In the genomic region with DNA sequence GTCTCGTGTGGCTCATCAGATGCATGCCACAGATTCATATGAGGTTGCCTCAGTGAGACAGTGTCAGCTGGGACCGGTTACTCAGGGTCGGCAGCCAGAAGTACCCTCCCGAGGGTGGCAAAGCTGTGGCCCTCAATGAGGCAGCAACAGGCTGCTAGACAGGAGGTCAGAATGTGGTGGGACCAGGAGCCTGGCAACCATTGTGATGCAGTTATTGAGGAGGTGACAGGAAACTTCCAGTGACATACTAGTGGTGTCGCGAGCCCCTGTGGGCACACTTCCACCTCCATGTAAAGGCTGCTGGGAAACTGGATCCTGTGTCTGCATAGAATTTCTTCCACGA, we compare ENCODE assay signal across 8 mouse cellular contexts. TPM values are rescaled to one million over a fixed set of nuclear protein-coding genes. Genes with fewer than 3 reads are reported as not detected.
A peak's percentile ranks its signal among the peaks of the same experiment; 100 is the strongest.
DNase-seq lines count a peak whose midpoint lies in the region; ATAC-seq and TF ChIP-seq lines count a peak whose summit lies in the region.

A gene (plus strand): TSS at position 242 of the 343 bp plus-strand sequence.

- WGBS in hindbrain, embryonic 16.5 days: 34% methylated on average over 7 of the region's 7 CpGs
- WGBS in midbrain, embryonic 13.5 days: 58% methylated on average over 7 of the region's 7 CpGs

- no peak for DNase-seq in heart, adult 18-20 months
- no peak for DNase-seq in heart, adult 11 months
- no peak for DNase-seq in Patski (ENCODE audit: low read depth, low spot score)
- DNase-seq in gastrocnemius, adult 2 months: peak; percentile 17
- no peak for DNase-seq in ovary, postnatal 10 days (ENCODE audit: low spot score)
- no peak for DNase-seq in embryo, embryonic 9.5 days (ENCODE audit: extremely low spot score)

- peak; percentile 24 for ATAC-seq in Patski
- 0 out of 2 replicates have a peak, but pooled peaks have one; percentile 1 for ATAC-seq in hindbrain, embryonic 16.5 days
- no peak for ATAC-seq in midbrain, embryonic 13.5 days

- H3K4me3 ChIP-seq in gastrocnemius, adult 2 months: no peak within 1 kb of the TSS
- H3K4me3 ChIP-seq in hindbrain, embryonic 16.5 days (ENCODE audit: low read length): no peak within 1 kb of the TSS
- H3K4me3 ChIP-seq in midbrain, embryonic 13.5 days (replicated peaks): no peak within 1 kb of the TSS

- peaks cover 30% of the 10 kb centered on the region for H3K4me1 ChIP-seq in hindbrain, embryonic 16.5 days (ENCODE audit: control insufficient read depth, insufficient read depth, low read depth, low read length)
- H3K4me1 ChIP-seq in midbrain, embryonic 13.5 days (replicated peaks): peaks cover 59% of the 10 kb centered on the region

- peak within 1 kb of the TSS; percentile 80 for H3K27ac ChIP-seq in gastrocnemius, adult 2 months
- peak within 1 kb of the TSS; percentile 44; the same call in 1 of the 2 replicates for H3K27ac ChIP-seq in hindbrain, embryonic 16.5 days (ENCODE audit: low read depth, low read length)
- peak within 1 kb of the TSS; percentile 32; the same call in 1 of the 2 replicates for H3K27ac ChIP-seq in midbrain, embryonic 13.5 days

- H3K9ac ChIP-seq in hindbrain, embryonic 16.5 days (ENCODE audit: low read depth, low read length): peak within 1 kb of the TSS; percentile 28; the same call in 1 of the 2 replicates
- H3K9ac ChIP-seq in midbrain, embryonic 13.5 days (replicated peaks): no peak within 1 kb of the TSS

- peaks cover 4% of the 10 kb centered on the region for H3K36me3 ChIP-seq in hindbrain, embryonic 16.5 days (ENCODE audit: control insufficient read depth, insufficient read depth, low read length)
- peaks cover 5% of the 10 kb centered on the region; the same call in 1 of the 2 replicates for H3K36me3 ChIP-seq in midbrain, embryonic 13.5 days

- CTCF ChIA-PET in Patski (lab: Charles Lee): interaction anchor here (0.9 kb wide), 1 partner anchor 11 kb away, joined by 3 read pairs; no protein-coding TSS in a partner anchor

- H3K27me3 ChIP-seq in Patski: no peaks in the 10 kb centered on the region
- H3K27me3 ChIP-seq in hindbrain, embryonic 16.5 days (replicated peaks; ENCODE audit: control insufficient read depth, insufficient read depth, low read length): no peaks in the 10 kb centered on the region
- no peaks in the 10 kb centered on the region for H3K27me3 ChIP-seq in midbrain, embryonic 13.5 days

- no peak within 1 kb of the TSS for H3K4me2 ChIP-seq in hindbrain, embryonic 16.5 days (ENCODE audit: low read length)
- H3K4me2 ChIP-seq in midbrain, embryonic 13.5 days (replicated peaks): no peak within 1 kb of the TSS

- TF ChIP-seq CTCF in Patski (IDR thresholded peaks at IDR 0.05): no peak
- no peak for TF ChIP-seq CTCF in gastrocnemius, adult 2 months (IDR thresholded peaks at IDR 0.05)

- intact Hi-C loops in gastrocnemius, adult 2 months (cut with DNase I): no loop called here

- in situ Hi-C loops in Patski (cut with MboI; ENCODE audit: low pct_unique_long_range_greater_than_20kb): no loop called here

- POLR2A ChIA-PET in Patski (lab: Charles Lee): no interaction called here

- H3K9me3 ChIP-seq in hindbrain, embryonic 16.5 days (ENCODE audit: control insufficient read depth, low read length): no peaks in the 10 kb centered on the region; the same call in 1 of the 2 replicates
- 0 out of 2 replicates have a peak, but pooled peaks cover 3% of the 10 kb centered on the region for H3K9me3 ChIP-seq in midbrain, embryonic 13.5 days

RNA-seq across cellular contexts. Expression of the gene that starts here (rescaled TPM):
- total RNA-seq in heart, adult 18-20 months (2021): 100 to 1,000 TPM; 654 to 691 TPM
- polyA plus RNA-seq in Patski (2021): 99.0 TPM
- total RNA-seq in gastrocnemius, adult 2 months (2021): 1,000 to 10,000 TPM; 1,555 to 1,869 TPM
- 111 and 117 TPM in 2 replicates for polyA plus RNA-seq in hindbrain, embryonic 16.5 days (2015; fragmentation: Nextera tagmentation; extraction: Ambion mirVana)
- polyA plus RNA-seq in midbrain, embryonic 13.5 days (2015; fragmentation: Nextera tagmentation; extraction: Ambion mirVana): 62.5 and 62.9 TPM in 2 replicates
